Mouse (Mus musculus): Measurements from ENCODE around the gene Ddb1.

Gene Ddb1

GRCm38 (mm10) chr19:10661919-10662318 lies 56.8 kb downstream of the Ddb1 start:
- no peak for ATAC-seq (ENCODE audit: low TSS enrichment)

- ATAC-seq (ENCODE audit: low TSS enrichment) = no peak
Observed at GRCm38 (mm10) chr19:10662665-10663064, 57.5 kb downstream of the Ddb1 start.

GRCm38 (mm10) chr19:10665093-10665492 lies 60.0 kb downstream of the Ddb1 start:
- ATAC-seq (ENCODE audit: low TSS enrichment) = no peak

- ATAC-seq (ENCODE audit: low TSS enrichment) = peak; percentile 82
Observed at GRCm38 (mm10) chr19:10665499-10665898, 60.4 kb downstream of the Ddb1 start.

GRCm38 (mm10) chr19:10671319-10671718 lies 66.2 kb downstream of the Ddb1 start:
- no peak for ATAC-seq (ENCODE audit: low TSS enrichment)

- no peak for ATAC-seq (ENCODE audit: low TSS enrichment)
Observed at GRCm38 (mm10) chr19:10671854-10672417, 66.8 kb downstream of the Ddb1 start.

GRCm38 (mm10) chr19:10673275-10673674 lies 68.1 kb downstream of the Ddb1 start:
- ATAC-seq (ENCODE audit: low TSS enrichment) = no peak

GRCm38 (mm10) chr19:10676656-10677055 lies 71.5 kb downstream of the Ddb1 start:
- no peak for ATAC-seq (ENCODE audit: low TSS enrichment)

- ATAC-seq (ENCODE audit: low TSS enrichment) = 0 out of 2 replicates have a peak, but pooled peaks have one; percentile 20
Observed at GRCm38 (mm10) chr19:10677915-10678771, 73.0 kb downstream of the Ddb1 start, which contains the start of gene Pga5. Gene Pga5 (minus strand): TSS chr19:10678071.

GRCm38 (mm10) chr19:10678772-10679067 lies 73.6 kb downstream of the Ddb1 start:
- ATAC-seq (ENCODE audit: low TSS enrichment) = peak; percentile 47; the same call in 1 of the 2 replicates
